19 mouse cellular contexts compared by ENCODE assay signal in genomic region chr2:157858317-157858716, GRCm38 (mm10). TPM values are rescaled to one million over a fixed set of nuclear protein-coding genes. Genes with fewer than 3 reads are reported as not detected.
DNase-seq lines count a peak whose midpoint lies in the region; ATAC-seq lines count a peak whose summit lies in the region.
"Had no signal": no experiment of that assay in that cellular context is flagged by ENCODE, and none has a peak within 500 bp of the region (broad histone marks: within the 10 kb centered on the region; RNA-seq: fewer than 3 reads in every experiment).

No protein-coding gene starts in this region.

- no peak for ATAC-seq in forebrain, embryonic 12.5 days (ENCODE audit: low FRiP score)
- peak; percentile 84 for ATAC-seq in granulocyte monocyte progenitor cell, adult 5-6 weeks (replicated peaks; ENCODE audit: poor library complexity, severe bottlenecking)
- no peak for ATAC-seq in midbrain, embryonic 14.5 days (ENCODE audit: low FRiP score, low TSS enrichment)
- no peak for ATAC-seq in kidney, embryonic 16.5 days (ENCODE audit: low FRiP score, low TSS enrichment)
- ATAC-seq: intestine, postnatal 0 days; liver, postnatal 0 days had no signal

- H3K4me3 ChIP-seq in forebrain, embryonic 12.5 days (replicated peaks), result no peak overlapping the region
- H3K4me3 ChIP-seq in forebrain, embryonic 10.5 days, result no peak overlapping the region
- no peak overlapping the region for H3K4me3 ChIP-seq in midbrain, embryonic 14.5 days (replicated peaks; ENCODE audit: low read depth, low read length)
- H3K4me3 ChIP-seq in kidney, embryonic 16.5 days (ENCODE audit: low read length), result no peak overlapping the region
- H3K4me3 ChIP-seq: erythroblast, embryonic 14.5 days; heart, embryonic 13.5 days had no signal

- no peak overlapping the region for H3K4me2 ChIP-seq in forebrain, embryonic 12.5 days
- H3K4me2 ChIP-seq in midbrain, embryonic 14.5 days (ENCODE audit: low read length), result no peak overlapping the region
- no peak overlapping the region for H3K4me2 ChIP-seq in kidney, embryonic 16.5 days (replicated peaks; ENCODE audit: low read depth, low read length)
- H3K4me2 ChIP-seq: heart, embryonic 13.5 days had no signal

- peaks cover 26% of the 10 kb centered on the region for H3K4me1 ChIP-seq in forebrain, embryonic 12.5 days
- H3K4me1 ChIP-seq in forebrain, embryonic 10.5 days, result peaks cover 26% of the 10 kb centered on the region
- peaks cover 27% of the 10 kb centered on the region for H3K4me1 ChIP-seq in midbrain, embryonic 14.5 days (ENCODE audit: control insufficient read depth, insufficient read depth, low read length)
- peaks cover 5% of the 10 kb centered on the region; the same call in 1 of the 2 replicates for H3K4me1 ChIP-seq in kidney, embryonic 16.5 days (ENCODE audit: insufficient read depth, low read length)

- H3K36me3 ChIP-seq in forebrain, embryonic 12.5 days (replicated peaks), result no peaks in the 10 kb centered on the region
- H3K36me3 ChIP-seq in forebrain, embryonic 10.5 days (replicated peaks), result no peaks in the 10 kb centered on the region
- no peaks in the 10 kb centered on the region for H3K36me3 ChIP-seq in midbrain, embryonic 14.5 days (ENCODE audit: control insufficient read depth, insufficient read depth, low read length)
- no peaks in the 10 kb centered on the region for H3K36me3 ChIP-seq in kidney, embryonic 16.5 days (ENCODE audit: insufficient read depth, low read length)
- H3K36me3 ChIP-seq: heart, embryonic 13.5 days had no signal

- DNase-seq in forebrain, embryonic 10.5 days (ENCODE audit: extremely low spot score, low spot score), result no peak
- DNase-seq in 416B (ENCODE audit: low read depth), result peak; percentile 11
- no peak for DNase-seq in midbrain, embryonic 14.5 days
- DNase-seq in layer of hippocampus, adult 18-20 months (ENCODE audit: low spot score in 2 of 2), result no peak
- no peak for DNase-seq in frontal cortex, postnatal 14 days (ENCODE audit: low spot score in 2 of 2)
- DNase-seq: adrenal gland, adult 8-10 months; cerebellum, adult 18-20 months; heart, postnatal 36 days; kidney, postnatal 25 days; liver; liver, postnatal 0 days; lung, postnatal 14 days; right cerebral cortex, adult 18-20 months had no signal

- H3K9me3 ChIP-seq in forebrain, embryonic 12.5 days, result no peaks in the 10 kb centered on the region
- H3K9me3 ChIP-seq in forebrain, embryonic 10.5 days, result no peaks in the 10 kb centered on the region
- H3K9me3 ChIP-seq in midbrain, embryonic 14.5 days (ENCODE audit: control insufficient read depth, low read length), result no peaks in the 10 kb centered on the region
- H3K9me3 ChIP-seq in kidney, embryonic 16.5 days (ENCODE audit: low read length), result no peaks in the 10 kb centered on the region
- H3K9me3 ChIP-seq: heart, embryonic 13.5 days had no signal

- H3K27me3 ChIP-seq in forebrain, embryonic 12.5 days, result no peaks in the 10 kb centered on the region
- no peaks in the 10 kb centered on the region for H3K27me3 ChIP-seq in forebrain, embryonic 10.5 days (ENCODE audit: poor library complexity, severe bottlenecking)
- no peaks in the 10 kb centered on the region for H3K27me3 ChIP-seq in midbrain, embryonic 14.5 days (ENCODE audit: control insufficient read depth, insufficient read depth, low read length)
- no peaks in the 10 kb centered on the region for H3K27me3 ChIP-seq in kidney, embryonic 16.5 days (ENCODE audit: insufficient read depth, low read length)
- H3K27me3 ChIP-seq: heart, embryonic 13.5 days had no signal

- no peak overlapping the region for H3K9ac ChIP-seq in forebrain, embryonic 12.5 days
- 0 out of 2 replicates have a peak overlapping the region, but pooled peaks have one; percentile 3 for H3K9ac ChIP-seq in midbrain, embryonic 14.5 days (replicated peaks; ENCODE audit: low read length)
- H3K9ac ChIP-seq in kidney, embryonic 16.5 days (replicated peaks; ENCODE audit: low read length), result no peak overlapping the region
- H3K9ac ChIP-seq: heart, embryonic 13.5 days; liver, postnatal 0 days had no signal

- H3K27ac ChIP-seq in forebrain, embryonic 12.5 days, result 0 out of 2 replicates have a peak overlapping the region, but pooled peaks have one; percentile 51
- no peak overlapping the region for H3K27ac ChIP-seq in forebrain, embryonic 10.5 days
- peak overlapping the region; percentile 63 for H3K27ac ChIP-seq in midbrain, embryonic 14.5 days (replicated peaks; ENCODE audit: low read depth, low read length)
- H3K27ac ChIP-seq in kidney, embryonic 16.5 days (ENCODE audit: low read length), result no peak overlapping the region
- H3K27ac ChIP-seq: heart, embryonic 13.5 days had no signal

- WGBS in forebrain, embryonic 12.5 days, result 89% methylated on average over 7 of the region's 7 CpGs
- 86% methylated on average over 7 of the region's 7 CpGs for WGBS in forebrain, embryonic 10.5 days
- WGBS in midbrain, embryonic 14.5 days, result 81% methylated on average over 7 of the region's 7 CpGs
- 46% methylated on average over 7 of the region's 7 CpGs for WGBS in kidney, embryonic 16.5 days

RNA-seq across cellular contexts. Expression of gene Vstm2l, which starts 56.1 kb away (rescaled TPM):
- 3.5 TPM in 2 replicates for polyA plus RNA-seq in forebrain, embryonic 12.5 days (2016; fragmentation: Nextera tagmentation; extraction: Ambion mirVana)
- 0.10 and 0.11 TPM in 2 replicates for polyA plus RNA-seq in forebrain, embryonic 10.5 days (2016; fragmentation: Nextera tagmentation; extraction: Ambion mirVana)
- total RNA-seq in granulocyte monocyte progenitor cell, adult 5-6 weeks (2014; fragmentation: Nextera tagmentation), result not detected in 2 replicates
- not detected in 2 replicates for total RNA-seq in granulocyte monocyte progenitor cell, adult 5-6 weeks (2017)
- polyA plus RNA-seq in midbrain, embryonic 14.5 days (2014; fragmentation: Nextera tagmentation; extraction: Ambion mirVana), result 38.5 and 56.7 TPM in 2 replicates
- 100 to 1,000 TPM; 126 to 132 TPM for total RNA-seq in layer of hippocampus, adult 18-20 months (2021)
- polyA plus RNA-seq in kidney, embryonic 16.5 days (2015; fragmentation: Nextera tagmentation; extraction: Ambion mirVana), result 0.21 and 0.22 TPM in 2 replicates
- polyA plus RNA-seq: erythroblast, embryonic 14.5 days; heart, embryonic 13.5 days; liver, postnatal 0 days had no signal

Comparison
In these comparisons a context has a peak if more than half of its experiments do, and no peak if none do; other contexts are left out.
1. H3K27ac ChIP-seq: peak in forebrain, embryonic 12.5 days (single experiment) and midbrain, embryonic 14.5 days (single experiment); none in forebrain, embryonic 10.5 days (single experiment) and kidney, embryonic 16.5 days (single experiment).